Mouse (Mus musculus) liver, adult 2 months (tissue): ENCODE data around the gene Pomt1. TPM values are rescaled to one million over a fixed set of nuclear protein-coding genes. Genes with fewer than 3 reads are reported as not detected.
A peak's percentile ranks its signal among the peaks of the same experiment; 100 is the strongest.

Experiments
- DNase-seq: peaks from one replicate; pipeline ENCODE4 v3.0.0-alpha.2; 2011; ENCODE audit warnings: low read depth, low spot score; ENCODE audit errors: extremely low read depth
- H3K27ac ChIP-seq: fragments of 200-500 bp; replicated peaks from 2 replicates; pipeline ENCODE4 v1.5.1; 2012; ENCODE audit warnings: low read depth, mild to moderate bottlenecking, control low read depth, inconsistent platforms, low read length; ENCODE audit not compliant: insufficient read depth
- H3K27me3 ChIP-seq: fragments of 200-500 bp; 2 replicates; pipeline ENCODE4 v1.6.1; 2012; ENCODE audit warnings: mild to moderate bottlenecking, moderate library complexity, low read length, inconsistent platforms; ENCODE audit not compliant: control insufficient read depth, insufficient read depth
- H3K36me3 ChIP-seq: fragments of 200-500 bp; 2 replicates; pipeline ENCODE4 v1.6.1; 2012; ENCODE audit warnings: low read length, inconsistent platforms; ENCODE audit not compliant: control insufficient read depth, insufficient read depth
- H3K4me1 ChIP-seq: fragments of 200-500 bp; 2 replicates; pipeline ENCODE4 v1.6.1; 2011; ENCODE audit warnings: low read length; ENCODE audit not compliant: control insufficient read depth, insufficient read depth
- H3K4me3 ChIP-seq: fragments of 200-500 bp; 2 replicates; pipeline ENCODE4 v1.5.1; 2011; ENCODE audit warnings: low read depth, mild to moderate bottlenecking, control low read depth, low read length, moderate library complexity; ENCODE audit not compliant: insufficient read depth
- H3K79me2 ChIP-seq: fragments of 200-500 bp; 2 replicates; pipeline ENCODE4 v1.6.1; 2012; ENCODE audit warnings: inconsistent platforms, mild to moderate bottlenecking, low read length, moderate library complexity; ENCODE audit not compliant: control insufficient read depth, insufficient read depth
- H3K9ac ChIP-seq: fragments of 200-500 bp; 2 replicates; pipeline ENCODE4 v1.6.1; 2012; ENCODE audit warnings: low read depth, mild to moderate bottlenecking, control low read depth, inconsistent platforms, low read length
- CTCF ChIP-seq: fragments of 200-500 bp; IDR thresholded peaks from 2 replicates; pipeline ENCODE4 v1.5.1; 2011; ENCODE audit warnings: low read depth, low read length, control low read depth
- POLR2A ChIP-seq: fragments of 200-500 bp; IDR thresholded peaks from 2 replicates; pipeline ENCODE4 v1.6.1; 2011; ENCODE audit warnings: low read length, control low read depth; ENCODE audit not compliant: insufficient read depth; ENCODE audit errors: extremely low read depth
- WGBS: fragments of 180-500 bp; shearing (Covaris S2); methylation state at CpG from one replicate; pipeline ENCODE4 v1.1.7; 2018; 5-methylcytosine and 5-hydroxymethylcytosine counted together
- polyA plus RNA-seq: library from polyadenylated mRNA; depleted of rRNA; stranded (reverse); fragments of >200 nt; gene quantifications from 2 replicates; pipeline ENCODE4 v1.2.3, GENCODE M21; 2012; rRNA removed
- total RNA-seq: library from RNA; depleted of rRNA; stranded (reverse); fragments of >200 nt; gene quantifications from 2 replicates; pipeline ENCODE4 v1.2.3, GENCODE M21; 2014; rRNA removed

The Pomt1 gene
- total RNA-seq (10.9 and 11.9 TPM in 2 replicates), polyA plus RNA-seq (19.5 and 21.5 TPM in 2 replicates)

DNA sequence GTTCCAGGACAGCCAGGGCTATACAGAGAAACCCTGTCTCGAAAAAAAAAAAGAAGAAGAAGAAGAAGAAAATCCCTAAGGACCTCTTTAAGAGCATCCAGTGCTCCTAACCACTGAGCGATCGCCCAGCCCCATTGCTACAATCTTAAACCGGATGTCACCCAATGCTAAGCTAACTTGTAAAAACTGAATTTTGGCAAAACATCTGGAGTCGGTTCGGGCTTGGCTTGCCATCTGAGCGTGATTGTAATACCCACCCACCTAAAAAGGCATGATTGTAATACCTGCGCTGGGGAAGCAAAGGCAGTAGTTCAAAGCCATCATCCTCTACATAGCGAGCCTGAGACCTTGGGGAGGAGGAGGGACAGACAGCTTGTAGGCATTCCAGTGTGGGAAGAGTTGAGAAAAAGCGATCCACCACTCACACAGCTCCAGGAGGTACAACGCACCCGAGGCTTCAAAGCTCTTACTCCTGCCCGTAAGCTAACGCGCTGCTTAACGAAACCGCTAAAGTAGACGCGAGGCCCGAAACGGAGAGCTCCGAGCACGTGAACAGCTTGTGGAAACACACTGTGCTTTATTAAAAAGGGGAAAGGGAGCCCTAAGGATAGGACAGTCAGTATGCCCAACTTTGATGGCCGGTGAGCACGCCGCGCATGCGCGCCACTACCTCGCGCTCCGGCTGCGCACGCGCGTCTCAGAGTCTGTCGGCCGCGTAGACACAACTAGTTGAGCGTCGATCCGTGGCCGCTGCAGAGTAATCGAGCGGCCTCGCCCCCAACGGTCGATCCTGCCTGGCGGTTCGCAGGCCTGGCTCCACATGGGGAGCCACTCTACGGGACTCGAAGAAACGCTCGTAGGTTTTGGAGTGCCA is at the start of gene Pomt1:
Gene Pomt1, plus strand, starts transcription at position 705 of the 874 bp plus-strand sequence.
- peak within 1 kb of the TSS; percentile 79 for H3K27ac ChIP-seq
- under 1% methylated on average over 54 of the region's 54 CpGs for WGBS
- no peaks in the 10 kb centered on the region for H3K27me3 ChIP-seq
- H3K9ac ChIP-seq, result peak within 1 kb of the TSS; percentile 72
- H3K79me2 ChIP-seq, result no peaks in the 10 kb centered on the region
- H3K36me3 ChIP-seq, result peaks cover 6% of the 10 kb centered on the region
- peak within 1 kb of the TSS; percentile 73 for H3K4me3 ChIP-seq
- H3K4me1 ChIP-seq, result peaks cover 6% of the 10 kb centered on the region
- DNase-seq, result peak; percentile 84
- TF ChIP-seq CTCF (no peak), POLR2A (0 out of 2 replicates have a peak, but pooled peaks have one; percentile 51)

DNA sequence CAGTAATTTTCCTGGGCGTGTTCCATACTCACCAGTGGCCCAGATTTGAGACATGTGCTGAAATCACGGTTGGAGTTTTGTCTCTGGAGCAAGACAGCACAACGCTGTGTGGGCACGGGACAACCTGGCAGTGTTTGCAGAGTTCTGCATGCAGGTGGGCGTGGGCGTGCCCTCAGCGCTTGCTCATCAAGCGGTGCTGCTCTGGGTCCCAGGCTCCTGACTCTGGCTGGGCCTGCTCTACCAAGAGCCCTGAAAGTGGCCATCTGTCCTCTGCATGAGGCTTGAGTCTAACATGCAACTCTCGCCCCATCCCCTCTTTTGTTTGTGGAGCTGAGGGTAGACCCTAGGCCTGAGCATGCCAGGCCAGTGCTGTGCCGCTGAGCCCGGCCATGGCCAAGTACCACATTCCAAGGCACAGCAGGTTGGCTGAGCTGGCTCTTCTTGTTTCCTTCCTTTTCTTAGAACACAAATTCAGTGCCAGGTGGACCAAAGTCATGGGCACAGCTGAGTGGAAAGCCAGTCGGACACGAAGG is 49.3 kb upstream of the Pomt1 start:
- no peaks in the 10 kb centered on the region; the same call in 1 of the 2 replicates for H3K36me3 ChIP-seq
- H3K79me2 ChIP-seq, result peaks cover 20% of the 10 kb centered on the region; the same call in 1 of the 2 replicates
- H3K4me3 ChIP-seq, result no peak overlapping the region
- no peak for TF ChIP-seq CTCF
- TF ChIP-seq POLR2A, result no peak
- H3K4me1 ChIP-seq, result no peaks in the 10 kb centered on the region
- no peaks in the 10 kb centered on the region for H3K27me3 ChIP-seq
- 89% methylated on average over 13 of the region's 13 CpGs for WGBS
- no peak overlapping the region for H3K27ac ChIP-seq
- H3K9ac ChIP-seq, result no peak overlapping the region
- no peak for DNase-seq

DNA sequence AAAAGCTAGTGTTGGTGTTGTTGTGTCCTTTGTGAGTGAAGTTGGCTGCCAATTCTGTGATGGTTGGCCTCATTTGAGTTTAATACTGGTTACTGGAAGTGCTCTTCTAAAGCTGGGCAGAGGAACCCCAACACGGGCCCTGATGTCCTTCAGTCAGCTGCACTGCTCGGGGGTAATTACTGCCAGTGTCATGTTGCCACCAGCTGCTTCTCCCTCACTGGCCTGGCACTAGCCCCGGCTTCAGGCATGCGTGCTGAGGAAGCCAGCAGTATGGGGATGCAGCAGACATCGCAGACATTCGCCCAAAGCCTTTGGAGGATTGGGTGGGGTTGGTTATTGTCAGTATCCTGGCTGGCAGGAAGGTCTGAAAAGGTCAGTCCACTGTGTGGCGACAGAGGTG is 48.7 kb upstream of the Pomt1 start:
- WGBS, result 86% methylated on average over 7 of the region's 7 CpGs
- no peaks in the 10 kb centered on the region for H3K27me3 ChIP-seq
- H3K27ac ChIP-seq, result no peak overlapping the region
- peaks cover 15% of the 10 kb centered on the region; the same call in 1 of the 2 replicates for H3K79me2 ChIP-seq
- no peak overlapping the region for H3K9ac ChIP-seq
- DNase-seq, result no peak
- TF ChIP-seq CTCF (no peak), POLR2A (no peak)
- no peaks in the 10 kb centered on the region; the same call in 1 of the 2 replicates for H3K36me3 ChIP-seq
- H3K4me1 ChIP-seq, result no peaks in the 10 kb centered on the region
- H3K4me3 ChIP-seq, result no peak overlapping the region

DNA sequence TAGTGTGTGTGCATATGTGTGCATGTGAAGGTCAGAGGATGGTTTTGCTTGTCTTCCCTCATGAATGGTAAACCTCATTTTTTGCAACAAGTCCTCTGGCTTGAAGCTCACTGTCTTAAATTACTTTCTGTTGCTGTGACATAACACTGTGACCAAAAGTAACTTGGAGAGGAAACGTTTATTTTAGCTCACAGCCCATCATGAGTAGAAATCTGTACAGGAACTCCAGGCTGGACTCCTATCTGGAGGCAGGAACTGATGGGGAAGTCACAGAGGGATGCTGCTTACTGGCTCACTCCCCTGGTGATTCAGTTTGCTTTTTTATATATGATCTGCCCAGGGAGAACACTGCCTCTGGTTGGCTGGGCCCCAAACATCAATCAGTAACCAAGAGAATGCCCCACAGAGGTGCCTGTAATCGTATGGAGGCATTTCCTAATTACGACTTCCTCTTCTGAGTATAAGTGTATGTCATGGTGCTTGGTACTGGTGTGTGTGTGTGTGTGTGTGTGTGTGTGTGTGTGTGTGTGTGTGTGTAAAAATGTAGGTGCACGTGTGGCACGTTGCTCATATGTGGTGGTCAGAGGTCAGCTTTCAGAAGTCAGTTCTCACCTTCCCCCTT is 47.2 kb upstream of the Pomt1 start:
- Histone ChIP-seq H3K27me3 (no peaks in the 10 kb centered on the region), H3K79me2 (peaks cover 13% of the 10 kb centered on the region; the same call in 1 of the 2 replicates), H3K36me3 (peaks cover 6% of the 10 kb centered on the region), H3K4me3 (no peak overlapping the region), H3K9ac (no peak overlapping the region), H3K27ac (no peak overlapping the region), H3K4me1 (no peaks in the 10 kb centered on the region)
- 59% methylated on average over 5 of the region's 5 CpGs for WGBS
- no peak for DNase-seq
- no peak for TF ChIP-seq CTCF
- TF ChIP-seq POLR2A, result no peak

DNA sequence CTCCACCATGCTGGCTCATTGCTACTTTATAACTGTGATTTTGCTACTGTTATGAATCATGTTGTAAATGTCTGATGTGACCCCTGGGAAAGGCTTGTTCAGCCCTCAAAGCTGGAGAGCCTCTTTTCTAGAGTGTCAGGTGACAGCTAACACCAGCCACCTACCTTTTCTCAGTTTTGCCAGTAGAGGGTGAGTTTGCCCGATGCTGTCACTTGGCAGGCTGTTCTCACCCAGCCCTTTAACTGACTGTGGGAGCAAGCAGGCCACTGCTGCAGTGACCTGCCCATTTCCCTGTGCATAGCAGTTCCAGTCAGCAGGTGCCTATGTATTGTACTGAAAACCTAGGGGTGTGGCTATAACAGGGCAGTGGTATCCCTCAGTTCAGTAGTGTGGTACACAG is 45.8 kb upstream of the Pomt1 start:
- H3K9ac ChIP-seq, result no peak overlapping the region
- DNase-seq, result no peak
- H3K4me3 ChIP-seq, result no peak overlapping the region
- H3K36me3 ChIP-seq, result peaks cover 19% of the 10 kb centered on the region
- no peak for TF ChIP-seq POLR2A
- TF ChIP-seq CTCF, result no peak
- no peaks in the 10 kb centered on the region for H3K27me3 ChIP-seq
- 32% methylated on average over 1 of the region's 1 CpGs for WGBS
- H3K4me1 ChIP-seq, result no peaks in the 10 kb centered on the region
- peaks cover 13% of the 10 kb centered on the region; the same call in 1 of the 2 replicates for H3K79me2 ChIP-seq
- H3K27ac ChIP-seq, result no peak overlapping the region
